Mouse (Mus musculus) CH12.LX (cell line): ENCODE data around the gene Terb2. TPM values are rescaled to one million over a fixed set of nuclear protein-coding genes. Genes with fewer than 3 reads are reported as not detected.

Experiments used
- DNase-seq: peaks from one replicate; pipeline ENCODE4 v3.0.0-alpha.2; 2013; ENCODE audit errors: extremely low read depth
- H3K27ac ChIP-seq: 2 replicates; pipeline ENCODE4 v1.5.1; 2012; ENCODE audit warnings: low read depth, mild to moderate bottlenecking, control low read depth, moderate library complexity; ENCODE audit not compliant: insufficient read depth
- H3K27me3 ChIP-seq: replicated peaks from 2 replicates; pipeline ENCODE3; 2012; ENCODE audit warnings: inconsistent platforms
- H3K36me3 ChIP-seq, 2 experiments: replicated peaks in 1 of 2; 2 replicates each; pipeline versions ENCODE3 to v1.6.1; 2012; ENCODE audit warnings: inconsistent platforms in 1 of 2, low read length in 1 of 2, mild to moderate bottlenecking in 1 of 2, mixed read lengths in 1 of 2, moderate library complexity in 1 of 2; ENCODE audit not compliant: control insufficient read depth in 1 of 2, insufficient read depth in 1 of 2
- H3K4me1 ChIP-seq, 2 experiments: 2 replicates each; pipeline ENCODE4 v1.6.1; 2012; ENCODE audit warnings: inconsistent platforms in 1 of 2, moderate library complexity in 1 of 2; ENCODE audit not compliant: insufficient read depth in 2 of 2, control insufficient read depth in 1 of 2
- H3K4me2 ChIP-seq: 2 replicates; pipeline ENCODE4 v1.6.1; 2012; ENCODE audit warnings: low read depth, mild to moderate bottlenecking, control low read depth; ENCODE audit not compliant: poor library complexity, insufficient read depth, severe bottlenecking
- H3K4me3 ChIP-seq, 3 experiments: fragments of 150-350 bp in 1 of 3; sonication (generic) in 1 of 3; replicated peaks in 1 of 3; 2 replicates each; pipeline versions ENCODE3 to v1.5.1; 2011 to 2012; ENCODE audit warnings: low read depth in 2 of 3, low read length in 2 of 3, mild to moderate bottlenecking in 2 of 3, moderate library complexity in 2 of 3, control low read depth in 1 of 3, improper control_type of control experiment in 1 of 3, inconsistent platforms in 1 of 3, mixed read lengths in 1 of 3; ENCODE audit not compliant: poor library complexity in 1 of 3
- H3K79me2 ChIP-seq: replicated peaks from 2 replicates; pipeline ENCODE4 v1.6.1; 2012; ENCODE audit warnings: mild to moderate bottlenecking, moderate library complexity; ENCODE audit not compliant: control insufficient read depth, poor library complexity, insufficient read depth, severe bottlenecking; ENCODE audit errors: extremely low read depth
- H3K9ac ChIP-seq: 2 replicates; pipeline ENCODE4 v1.6.1; 2012; ENCODE audit warnings: low read depth, mild to moderate bottlenecking, control low read depth, moderate library complexity; ENCODE audit not compliant: insufficient read depth
- H3K9me3 ChIP-seq: replicated peaks from 2 replicates; pipeline ENCODE3; 2012; ENCODE audit warnings: low read length, inconsistent platforms, mixed read lengths
- CHD1 ChIP-seq: IDR thresholded peaks from 2 replicates; pipeline ENCODE4 v1.6.1; 2012; ENCODE audit warnings: low read depth, low read length, improper control_type of control experiment, inconsistent platforms
- CHD2 ChIP-seq: IDR thresholded peaks from 2 replicates; pipeline ENCODE4 v1.6.1; 2011; ENCODE audit warnings: low read length, improper control_type of control experiment
- EP300 ChIP-seq: IDR thresholded peaks from 2 replicates; pipeline ENCODE4 v1.6.1; 2011; ENCODE audit warnings: low read length, improper control_type of control experiment
- ETS1 ChIP-seq: conservative IDR thresholded peaks from 2 replicates; pipeline ENCODE4 v1.6.1; 2012; ENCODE audit warnings: low read depth, mild to moderate bottlenecking, inconsistent platforms, low read length, improper control_type of control experiment, moderate library complexity
- GABPA ChIP-seq: IDR thresholded peaks from 2 replicates; pipeline ENCODE4 v1.6.1; 2012; ENCODE audit warnings: low read depth, low read length, improper control_type of control experiment, inconsistent platforms; ENCODE audit not compliant: insufficient replicate concordance
- HCFC1 ChIP-seq: IDR thresholded peaks from 2 replicates; pipeline ENCODE4 v1.6.1; 2012; ENCODE audit warnings: low read depth, mild to moderate bottlenecking, inconsistent platforms, low read length, improper control_type of control experiment
- IRF4 ChIP-seq: IDR thresholded peaks from 2 replicates; pipeline ENCODE4 v1.6.1; 2014; ENCODE audit warnings: low read depth, mild to moderate bottlenecking, inconsistent platforms, low read length, improper control_type of control experiment
- MEF2A ChIP-seq: IDR thresholded peaks from 2 replicates; pipeline ENCODE4 v1.6.1; 2014; ENCODE audit warnings: low read depth, mild to moderate bottlenecking, inconsistent platforms, low read length, improper control_type of control experiment, borderline replicate concordance
- NELFE ChIP-seq: IDR thresholded peaks from 2 replicates; pipeline ENCODE4 v1.6.1; 2011; ENCODE audit warnings: low read depth, low read length, improper control_type of control experiment
- NRF1 ChIP-seq: IDR thresholded peaks from 2 replicates; pipeline ENCODE4 v1.6.1; 2014; ENCODE audit warnings: low read depth, mild to moderate bottlenecking, inconsistent platforms, low read length, improper control_type of control experiment, moderate library complexity
- POLR2A ChIP-seq: IDR thresholded peaks from 2 replicates; pipeline ENCODE4 v1.6.1; 2011; ENCODE audit warnings: low read depth, mild to moderate bottlenecking, improper control_type of control experiment, low read length
- RAD21 ChIP-seq: IDR thresholded peaks from 2 replicates; pipeline ENCODE4 v1.6.1; 2011; ENCODE audit warnings: low read depth, mild to moderate bottlenecking, low read length, improper control_type of control experiment, moderate library complexity
- RCOR1 ChIP-seq: conservative IDR thresholded peaks from 2 replicates; pipeline ENCODE4 v1.6.1; 2012; ENCODE audit warnings: low read depth, mild to moderate bottlenecking, inconsistent platforms, low read length, improper control_type of control experiment
- SMC3 ChIP-seq: IDR thresholded peaks from 2 replicates; pipeline ENCODE4 v1.6.1; 2011; ENCODE audit warnings: low read depth, low read length, improper control_type of control experiment
- TBP ChIP-seq: conservative IDR thresholded peaks from 2 replicates; pipeline ENCODE4 v1.6.1; 2011; ENCODE audit warnings: low read depth, low read length, improper control_type of control experiment
- TCF12 ChIP-seq: IDR thresholded peaks from 2 replicates; pipeline ENCODE4 v1.6.1; 2014; ENCODE audit warnings: low read depth, mild to moderate bottlenecking, inconsistent platforms, low read length, improper control_type of control experiment
- UBTF ChIP-seq: IDR thresholded peaks from 2 replicates; pipeline ENCODE4 v1.6.1; 2012; ENCODE audit warnings: low read depth, mild to moderate bottlenecking, inconsistent platforms, low read length, improper control_type of control experiment, moderate library complexity
- USF1 ChIP-seq: IDR thresholded peaks from 2 replicates; pipeline ENCODE4 v1.6.1; 2014; ENCODE audit warnings: low read depth, mild to moderate bottlenecking, inconsistent platforms, low read length, improper control_type of control experiment
- USF2 ChIP-seq: conservative IDR thresholded peaks from 2 replicates; pipeline ENCODE4 v1.6.1; 2011; ENCODE audit warnings: low read depth, low read length, improper control_type of control experiment
- ZKSCAN1 ChIP-seq: IDR thresholded peaks from 2 replicates; pipeline ENCODE4 v1.6.1; 2012; ENCODE audit warnings: low read depth, inconsistent platforms, low read length, improper control_type of control experiment, borderline replicate concordance
- ZMIZ1 ChIP-seq: IDR thresholded peaks from 2 replicates; pipeline ENCODE4 v1.6.1; 2012; ENCODE audit warnings: low read depth, mild to moderate bottlenecking, inconsistent platforms, low read length, improper control_type of control experiment
- ZNF384 ChIP-seq: IDR thresholded peaks from 2 replicates; pipeline ENCODE4 v1.6.1; 2012; ENCODE audit warnings: low read depth, low read length, improper control_type of control experiment, inconsistent platforms
- dilution Hi-C: fragments of 300-500 bp; cut with MboI; formaldehyde crosslinking; loops from 2 replicates; pipeline ENCODE4 v1.14.3; 2020; ENCODE audit warnings: low sequenced_read_pairs; ENCODE audit not compliant: extremely low pct_unique_long_range_greater_than_20kb, extremely low pct_ligation_motif_present
- in situ Hi-C: fragments of 300-500 bp; cut with MboI; formaldehyde crosslinking; loops from 3 replicates; pipeline ENCODE4 v1.14.3; 2019; ENCODE audit warnings: low sequenced_read_pairs, low pct_ligation_motif_present, low pct_unique_long_range_greater_than_20kb, mixed read lengths
- polyA plus RNA-seq: library from polyadenylated mRNA; unstranded; fragments of >175 nt; gene quantifications from 2 replicates; pipeline ENCODE4 v1.2.1, GENCODE M21; 2012; ENCODE audit warnings: low read depth; ENCODE audit not compliant: insufficient read length
- total RNA-seq, 2 experiments: library from RNA; depleted of rRNA; stranded (reverse); fragments of 300-350 nt in 1 of 2; fragments of >200 nt in 1 of 2; gene quantifications; 2 replicates each; pipeline ENCODE4 v1.2.3; 2012 to 2014

Gene Terb2
- total and polyA plus RNA-seq, 3 experiments, result not detected

DNA sequence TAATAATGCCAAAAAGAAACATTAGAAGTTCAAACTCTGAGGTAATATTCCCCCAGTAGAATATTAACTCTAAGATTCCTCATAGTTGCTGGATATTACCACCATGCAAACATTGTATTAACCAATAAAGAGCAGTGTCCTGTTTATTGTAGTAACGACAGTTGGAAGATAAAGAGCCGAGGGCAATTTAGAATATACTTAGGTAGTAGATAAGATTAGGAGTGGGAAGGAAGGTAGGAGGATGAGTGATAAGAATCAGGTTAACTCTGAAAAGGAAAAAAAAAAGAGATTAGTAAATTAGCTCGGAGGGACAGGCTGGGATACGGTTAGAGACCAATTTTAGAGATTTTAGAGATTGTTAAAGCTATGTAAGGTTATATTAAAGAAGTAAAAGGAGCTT, 35.3 kb downstream of the Terb2 start:
- TF ChIP-seq NRF1 (no peak), TCF12 (no peak), ETS1 (no peak), ZKSCAN1 (no peak), ZNF384 (no peak), NELFE (no peak), UBTF (no peak), GABPA (no peak), EP300 (no peak), TBP (no peak), USF2 (no peak), IRF4 (no peak), ZMIZ1 (no peak), SMC3 (no peak), CHD2 (no peak), MEF2A (no peak), RCOR1 (no peak), HCFC1 (no peak), USF1 (no peak)
- no peak overlapping the region for H3K27ac ChIP-seq

GRCm38 (mm10) chr2:122221798-122222197, 35.7 kb downstream of the Terb2 start:
- Histone ChIP-seq H3K4me2 (no peak overlapping the region), H3K4me3 (no peak overlapping the region), H3K27me3 (no peaks in the 10 kb centered on the region), H3K27ac (no peak overlapping the region), H3K9me3 (no peaks in the 10 kb centered on the region), H3K36me3 (no peaks in the 10 kb centered on the region), H3K79me2 (no peaks in the 10 kb centered on the region), H3K4me1 (peaks cover 0 to 8% of the 10 kb centered on the region in 2 experiments; a peak in 2 of 4 replicates), H3K9ac (no peak overlapping the region)
- dilution Hi-C loops, result no loop called here
- DNase-seq, result no peak
- in situ Hi-C loops, result no loop called here
- TF ChIP-seq POLR2A, result no peak
- TF ChIP-seq IRF4, result no peak
- TF ChIP-seq CHD1, result no peak
- no peak for TF ChIP-seq RAD21

More for the DNA sequence above, 35.3 kb downstream of the Terb2 start:
- Histone ChIP-seq H3K4me2 (no peak overlapping the region), H3K36me3 (no peaks in the 10 kb centered on the region), H3K4me3 (no peak overlapping the region), H3K27me3 (no peaks in the 10 kb centered on the region), H3K4me1 (peaks cover 0 to 8% of the 10 kb centered on the region in 2 experiments; a peak in 2 of 4 replicates), H3K9me3 (no peaks in the 10 kb centered on the region), H3K79me2 (no peaks in the 10 kb centered on the region), H3K9ac (no peak overlapping the region)
- dilution Hi-C loops (no loop called here), in situ Hi-C loops (no loop called here)
- DNase-seq, result no peak
